Mouse (Mus musculus): ENCODE data around the gene Gm6685. TPM values are rescaled to one million over a fixed set of nuclear protein-coding genes. Genes with fewer than 3 reads are reported as not detected.

Gm6685 gene
- total RNA-seq (2023), result 1 to 10 TPM; 5.0 to 5.7 TPM

GRCm38 (mm10) chr11:28339224-28340150 lies at the start of gene Gm6685:
Gm6685 (minus strand) TSS chr11:28339867.

Other genes with a start within 250 kb of the Gm6685 start
- gene Ccdc85a, start 244.5 kb upstream of the Gm6685 start, total RNA-seq (2023), result not detected